Mouse (Mus musculus): ENCODE measurements around the gene Crnkl1. TPM values are rescaled to one million over a fixed set of nuclear protein-coding genes. Genes with fewer than 3 reads are reported as not detected.

The Crnkl1 gene
- 24.1 and 24.7 TPM in 2 replicates for polyA plus RNA-seq (2014; fragmentation: Nextera tagmentation; extraction: Ambion mirVana)

DNA sequence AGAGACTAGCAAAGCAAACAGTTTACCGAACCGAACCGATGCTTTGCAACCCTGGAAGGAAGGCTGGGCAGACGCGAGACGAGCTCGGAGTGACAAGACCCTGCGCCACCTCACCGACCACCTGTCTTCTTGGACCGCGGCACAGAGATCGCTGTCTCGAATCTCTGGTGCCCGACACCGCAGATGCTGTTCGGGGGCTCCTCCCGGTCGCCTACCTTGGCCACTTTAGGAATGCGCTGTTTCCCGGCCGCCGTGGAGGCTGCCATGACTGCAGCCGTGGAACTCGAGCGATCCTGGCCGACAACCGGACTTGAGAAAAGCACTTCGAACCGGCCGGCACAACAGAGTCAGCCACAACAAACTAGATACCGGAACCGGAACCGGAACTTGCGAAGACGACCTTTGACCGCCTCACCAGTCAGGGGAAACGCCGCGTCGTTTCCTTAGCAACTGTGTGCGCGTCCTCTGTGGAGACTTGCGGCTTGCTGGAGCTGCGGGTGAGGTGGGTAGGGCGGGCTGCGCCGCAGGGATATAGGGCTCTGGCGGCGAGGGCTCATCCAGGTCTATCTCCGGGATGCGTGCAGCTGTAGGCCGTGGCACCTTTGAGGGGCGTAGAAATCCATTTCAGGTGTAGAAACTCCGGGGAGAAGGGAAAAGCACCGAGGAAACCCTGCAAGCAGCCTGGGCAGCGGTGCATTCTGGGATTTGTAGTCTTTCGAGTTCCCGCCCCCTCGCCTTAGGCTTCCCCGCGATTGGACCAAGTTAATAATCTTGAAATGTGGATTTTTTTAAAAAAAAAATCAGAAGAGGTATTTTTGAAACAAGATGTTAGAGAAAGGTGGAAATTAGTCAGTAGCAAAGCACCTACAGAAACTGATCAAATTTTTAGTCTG is at the start of gene Crnkl1, which contains the start of gene Cfap61:
Gene Crnkl1 (minus strand): TSS at position 676 of the 893 bp plus-strand sequence.
Gene Cfap61 (plus strand): TSS at position 446 of the 893 bp plus-strand sequence.
- ATAC-seq (ENCODE audit: low read depth) (peak; percentile 99), DNase-seq (ENCODE audit: low spot score) (peak; percentile 98)
- under 1% methylated on average over 61 of the region's 61 CpGs for WGBS
- Histone ChIP-seq H3K4me3 (ENCODE audit: low read depth, low read length) (peak within 1 kb of the TSS; percentile 57), H3K9me3 (ENCODE audit: control insufficient read depth, low read length) (no peaks in the 10 kb centered on the region), H3K4me2 (ENCODE audit: low read depth, low read length) (peak within 1 kb of the TSS; percentile 77), H3K4me1 (ENCODE audit: control insufficient read depth, insufficient read depth, low read length) (peaks cover 6% of the 10 kb centered on the region; the same call in 1 of the 2 replicates), H3K9ac (ENCODE audit: low read depth, low read length) (peak within 1 kb of the TSS; percentile 71), H3K36me3 (ENCODE audit: control insufficient read depth, insufficient read depth, low read length) (peaks cover 28% of the 10 kb centered on the region), H3K27ac (replicated peaks; ENCODE audit: low read depth, low read length) (no peak within 1 kb of the TSS), H3K27me3 (replicated peaks; ENCODE audit: control insufficient read depth, insufficient read depth, low read length) (no peaks in the 10 kb centered on the region)

DNA sequence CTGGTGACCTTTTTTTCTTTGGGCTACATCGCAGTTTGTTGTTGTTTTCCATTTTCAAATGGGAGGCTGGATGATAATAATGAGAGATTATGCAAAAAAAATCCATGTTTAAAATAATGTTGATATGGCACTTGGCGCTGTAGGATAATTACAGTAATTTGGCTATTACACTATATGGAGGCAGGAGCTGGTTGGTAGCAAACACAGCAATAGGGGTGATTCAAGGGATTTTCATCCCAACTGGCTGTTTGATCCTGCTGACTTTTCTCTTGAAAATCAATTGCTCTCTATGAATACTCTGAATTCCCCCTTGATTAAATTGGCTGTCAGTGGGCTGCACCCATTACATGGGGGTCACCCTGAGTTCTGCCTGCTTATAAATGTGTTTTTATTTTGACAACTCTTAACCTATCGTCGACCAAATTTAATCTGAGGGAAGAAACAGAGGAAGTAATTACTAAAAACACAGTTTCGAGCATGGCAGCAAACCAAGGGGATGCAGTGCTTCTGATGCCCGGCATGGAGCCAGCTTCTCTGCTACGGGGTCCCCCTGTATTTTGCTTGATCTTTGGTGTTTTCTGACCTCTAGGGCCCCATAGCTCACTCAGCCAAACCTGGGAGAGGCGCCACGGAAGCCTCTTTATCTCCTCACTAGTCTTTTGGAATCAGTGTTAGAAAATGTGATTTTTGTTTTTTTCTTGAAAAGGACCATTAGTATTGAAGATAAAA is 47.7 kb upstream of the Crnkl1 start:
- DNase-seq (ENCODE audit: low spot score) (no peak), ATAC-seq (ENCODE audit: low read depth) (no peak)
- WGBS, result 63% methylated on average over 9 of the region's 9 CpGs
- H3K4me1 ChIP-seq (ENCODE audit: control insufficient read depth, insufficient read depth, low read length), result 0 out of 2 replicates have a peak, but pooled peaks cover 3% of the 10 kb centered on the region
- no peak overlapping the region for H3K4me2 ChIP-seq (ENCODE audit: low read depth, low read length)
- no peak overlapping the region for H3K27ac ChIP-seq (replicated peaks; ENCODE audit: low read depth, low read length)
- no peaks in the 10 kb centered on the region for H3K9me3 ChIP-seq (ENCODE audit: control insufficient read depth, low read length)
- H3K4me3 ChIP-seq (ENCODE audit: low read depth, low read length), result no peak overlapping the region
- no peaks in the 10 kb centered on the region for H3K36me3 ChIP-seq (ENCODE audit: control insufficient read depth, insufficient read depth, low read length)
- H3K27me3 ChIP-seq (replicated peaks; ENCODE audit: control insufficient read depth, insufficient read depth, low read length), result no peaks in the 10 kb centered on the region
- H3K9ac ChIP-seq (ENCODE audit: low read depth, low read length), result no peak overlapping the region

GRCm38 (mm10) chr2:145981699-145982112 is 46.9 kb upstream of the Crnkl1 start:
- Histone ChIP-seq H3K9me3 (ENCODE audit: control insufficient read depth, low read length) (no peaks in the 10 kb centered on the region), H3K9ac (ENCODE audit: low read depth, low read length) (no peak overlapping the region), H3K4me3 (ENCODE audit: low read depth, low read length) (no peak overlapping the region), H3K4me1 (ENCODE audit: control insufficient read depth, insufficient read depth, low read length) (0 out of 2 replicates have a peak, but pooled peaks cover 3% of the 10 kb centered on the region), H3K4me2 (ENCODE audit: low read depth, low read length) (no peak overlapping the region), H3K27me3 (replicated peaks; ENCODE audit: control insufficient read depth, insufficient read depth, low read length) (no peaks in the 10 kb centered on the region), H3K36me3 (ENCODE audit: control insufficient read depth, insufficient read depth, low read length) (no peaks in the 10 kb centered on the region), H3K27ac (replicated peaks; ENCODE audit: low read depth, low read length) (no peak overlapping the region)
- WGBS, result 10% methylated on average over 6 of the region's 6 CpGs
- ATAC-seq (ENCODE audit: low read depth) (no peak), DNase-seq (ENCODE audit: low spot score) (peak; percentile 64)

- H3K36me3 ChIP-seq (ENCODE audit: control insufficient read depth, insufficient read depth, low read length), result no peaks in the 10 kb centered on the region
- H3K4me2 ChIP-seq (ENCODE audit: low read depth, low read length), result no peak overlapping the region
- ATAC-seq (ENCODE audit: low read depth), result no peak
- no peak overlapping the region for H3K27ac ChIP-seq (replicated peaks; ENCODE audit: low read depth, low read length)
- 81% methylated on average over 9 of the region's 9 CpGs for WGBS
- no peaks in the 10 kb centered on the region for H3K9me3 ChIP-seq (ENCODE audit: control insufficient read depth, low read length)
- H3K4me1 ChIP-seq (ENCODE audit: control insufficient read depth, insufficient read depth, low read length), result 0 out of 2 replicates have a peak, but pooled peaks cover 3% of the 10 kb centered on the region
- no peaks in the 10 kb centered on the region for H3K27me3 ChIP-seq (replicated peaks; ENCODE audit: control insufficient read depth, insufficient read depth, low read length)
- DNase-seq (ENCODE audit: low spot score), result no peak
- H3K4me3 ChIP-seq (ENCODE audit: low read depth, low read length), result no peak overlapping the region
- no peak overlapping the region for H3K9ac ChIP-seq (ENCODE audit: low read depth, low read length)
These were observed 46.1 kb upstream of the Crnkl1 start for GRCm38 (mm10) chr2:145980881-145981280.

- no peaks in the 10 kb centered on the region for H3K9me3 ChIP-seq (ENCODE audit: control insufficient read depth, low read length)
- H3K27ac ChIP-seq (replicated peaks; ENCODE audit: low read depth, low read length), result no peak overlapping the region
- H3K36me3 ChIP-seq (ENCODE audit: control insufficient read depth, insufficient read depth, low read length), result no peaks in the 10 kb centered on the region
- H3K4me1 ChIP-seq (ENCODE audit: control insufficient read depth, insufficient read depth, low read length), result 0 out of 2 replicates have a peak, but pooled peaks cover 3% of the 10 kb centered on the region
- H3K9ac ChIP-seq (ENCODE audit: low read depth, low read length), result no peak overlapping the region
- H3K4me2 ChIP-seq (ENCODE audit: low read depth, low read length), result no peak overlapping the region
- DNase-seq (ENCODE audit: low spot score) (no peak), ATAC-seq (ENCODE audit: low read depth) (no peak)
- no peak overlapping the region for H3K4me3 ChIP-seq (ENCODE audit: low read depth, low read length)
- 63% methylated on average over 4 of the region's 4 CpGs for WGBS
- H3K27me3 ChIP-seq (replicated peaks; ENCODE audit: control insufficient read depth, insufficient read depth, low read length), result no peaks in the 10 kb centered on the region
These were observed 44.8 kb upstream of the Crnkl1 start for GRCm38 (mm10) chr2:145979616-145980015.

DNA sequence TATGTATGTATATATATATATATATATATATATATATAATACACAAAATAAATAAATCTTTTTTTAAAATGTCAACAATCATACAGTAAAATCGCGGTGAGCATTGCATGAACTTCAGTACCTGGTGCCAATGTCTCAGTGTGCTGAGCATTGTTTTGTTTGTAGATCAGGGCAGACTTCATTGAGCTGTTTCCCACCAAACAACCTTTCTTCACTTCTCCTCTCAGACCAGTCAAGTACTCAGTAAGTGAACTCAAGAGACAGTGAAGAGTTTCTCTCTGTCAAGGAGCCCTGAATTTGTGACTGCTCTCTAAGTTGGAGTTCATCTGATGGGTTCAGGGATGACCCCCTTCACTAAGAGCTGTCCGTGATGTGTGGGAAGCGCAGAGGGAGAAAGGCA is 37.8 kb upstream of the Crnkl1 start:
- no peak for DNase-seq (ENCODE audit: low spot score)
- Histone ChIP-seq H3K27ac (replicated peaks; ENCODE audit: low read depth, low read length) (no peak overlapping the region), H3K4me2 (ENCODE audit: low read depth, low read length) (no peak overlapping the region), H3K9me3 (ENCODE audit: control insufficient read depth, low read length) (no peaks in the 10 kb centered on the region), H3K9ac (ENCODE audit: low read depth, low read length) (no peak overlapping the region), H3K36me3 (ENCODE audit: control insufficient read depth, insufficient read depth, low read length) (no peaks in the 10 kb centered on the region), H3K4me3 (ENCODE audit: low read depth, low read length) (no peak overlapping the region), H3K27me3 (replicated peaks; ENCODE audit: control insufficient read depth, insufficient read depth, low read length) (no peaks in the 10 kb centered on the region), H3K4me1 (ENCODE audit: control insufficient read depth, insufficient read depth, low read length) (no peaks in the 10 kb centered on the region)
- 91% methylated on average over 4 of the region's 4 CpGs for WGBS
- no peak for ATAC-seq (ENCODE audit: low read depth)

- ATAC-seq (ENCODE audit: low read depth), result no peak
- Histone ChIP-seq H3K9me3 (ENCODE audit: control insufficient read depth, low read length) (no peaks in the 10 kb centered on the region), H3K36me3 (ENCODE audit: control insufficient read depth, insufficient read depth, low read length) (no peaks in the 10 kb centered on the region), H3K4me2 (ENCODE audit: low read depth, low read length) (no peak overlapping the region), H3K4me3 (ENCODE audit: low read depth, low read length) (no peak overlapping the region), H3K27ac (replicated peaks; ENCODE audit: low read depth, low read length) (no peak overlapping the region), H3K9ac (ENCODE audit: low read depth, low read length) (no peak overlapping the region), H3K4me1 (ENCODE audit: control insufficient read depth, insufficient read depth, low read length) (no peaks in the 10 kb centered on the region), H3K27me3 (replicated peaks; ENCODE audit: control insufficient read depth, insufficient read depth, low read length) (no peaks in the 10 kb centered on the region)
- WGBS, result 90% methylated on average over 20 of the region's 20 CpGs
- no peak for DNase-seq (ENCODE audit: low spot score)
These were observed 36.6 kb upstream of the Crnkl1 start for GRCm38 (mm10) chr2:145971237-145972010.

DNA sequence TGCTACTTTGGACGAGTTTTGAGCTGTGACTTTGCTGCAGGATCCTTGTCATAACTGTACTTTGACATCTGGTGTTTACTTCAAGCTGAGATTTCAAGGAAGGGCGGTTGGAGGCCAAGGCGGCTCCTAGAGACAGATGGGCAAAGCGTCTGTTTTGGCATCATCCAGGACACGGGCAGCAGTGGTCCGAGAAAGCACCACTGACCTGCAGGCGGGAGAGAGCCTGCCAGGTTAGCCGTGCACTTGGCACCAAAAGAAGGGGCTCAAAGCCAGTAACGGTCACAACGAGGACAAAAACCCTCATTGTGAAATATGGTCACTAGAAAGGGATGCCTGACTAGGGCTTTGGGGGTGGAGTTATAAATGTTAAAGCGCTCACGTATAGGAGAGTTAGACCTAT is 35.9 kb upstream of the Crnkl1 start:
- WGBS, result 86% methylated on average over 12 of the region's 12 CpGs
- ATAC-seq (ENCODE audit: low read depth) (no peak), DNase-seq (ENCODE audit: low spot score) (no peak)
- Histone ChIP-seq H3K9me3 (ENCODE audit: control insufficient read depth, low read length) (no peaks in the 10 kb centered on the region), H3K4me1 (ENCODE audit: control insufficient read depth, insufficient read depth, low read length) (no peaks in the 10 kb centered on the region), H3K36me3 (ENCODE audit: control insufficient read depth, insufficient read depth, low read length) (no peaks in the 10 kb centered on the region), H3K4me2 (ENCODE audit: low read depth, low read length) (no peak overlapping the region), H3K9ac (ENCODE audit: low read depth, low read length) (no peak overlapping the region), H3K27me3 (replicated peaks; ENCODE audit: control insufficient read depth, insufficient read depth, low read length) (no peaks in the 10 kb centered on the region), H3K27ac (replicated peaks; ENCODE audit: low read depth, low read length) (no peak overlapping the region), H3K4me3 (ENCODE audit: low read depth, low read length) (no peak overlapping the region)

Measured in embryonic facial prominence, embryonic 14.5 days (tissue).